Mouse (Mus musculus) G1E (cell line): ENCODE results near the gene Srpk2.

Source experiments
- CTCF ChIP-seq: IDR thresholded peaks from 2 replicates; pipeline ENCODE4 v1.5.1; 2012; ENCODE audit warnings: low read depth, low read length, inconsistent platforms, mixed read lengths
- GATA1 ChIP-seq: IDR thresholded peaks from 2 replicates; pipeline ENCODE4 v1.6.1; 2012; ENCODE audit warnings: borderline replicate concordance, low read length, inconsistent platforms, mixed read lengths

GRCm38 (mm10) chr5:23712130-23713001, 27.9 kb upstream of the Srpk2 start:
- TF ChIP-seq CTCF (no peak), GATA1 (no peak)
